Mouse (Mus musculus) urinary bladder, adult 2 months (tissue): ENCODE results near the gene Gm11444. TPM values are rescaled to one million over a fixed set of nuclear protein-coding genes. Genes with fewer than 3 reads are reported as not detected.

ENCODE experiments used
- DNase-seq: peaks from one replicate; pipeline ENCODE4 v3.0.0; 2022; ENCODE audit warnings: low spot score
- polyA plus RNA-seq: library from polyadenylated mRNA; depleted of rRNA; stranded (reverse); fragments of >200 nt; gene quantifications from 2 replicates; pipeline ENCODE4 v1.2.3, GENCODE M21; 2012

Gm11444 gene
- polyA plus RNA-seq, 1 experiment = not detected

DNA sequence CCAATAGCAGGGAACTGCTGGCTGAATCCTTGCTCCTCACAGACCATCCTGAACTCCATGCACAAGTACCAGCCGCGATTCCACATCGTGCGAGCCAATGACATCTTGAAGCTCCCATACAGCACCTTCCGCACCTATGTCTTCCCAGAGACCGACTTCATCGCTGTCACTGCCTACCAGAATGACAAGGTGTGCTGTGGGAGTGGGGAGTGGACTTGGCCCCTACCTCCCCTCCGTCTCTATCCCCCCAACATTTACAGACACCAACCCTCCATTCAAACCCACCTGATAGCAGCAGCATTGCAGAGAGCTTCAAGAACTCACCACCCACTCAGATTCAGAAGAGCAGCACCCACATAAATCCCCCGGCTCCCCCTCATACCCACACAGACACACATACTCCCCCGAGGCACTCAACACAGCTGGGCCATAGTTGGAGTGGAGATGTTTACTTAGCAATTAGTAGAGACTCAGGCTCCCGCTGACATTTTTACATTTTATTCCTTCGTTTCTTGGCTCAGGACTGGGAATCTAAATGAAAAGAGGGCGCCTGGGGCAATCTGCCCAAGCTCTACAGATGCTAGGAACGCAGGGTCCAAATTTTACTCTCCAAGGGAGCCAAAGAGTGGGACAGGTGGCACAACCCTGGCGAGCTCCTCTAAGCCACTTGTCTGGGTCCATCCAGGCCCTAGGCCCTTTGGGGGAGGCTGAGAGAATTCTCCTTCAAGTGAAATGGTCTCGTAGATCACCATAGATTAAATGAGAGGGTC, 14.2 kb downstream of the Gm11444 start:
- peak; percentile 30 for DNase-seq

DNA sequence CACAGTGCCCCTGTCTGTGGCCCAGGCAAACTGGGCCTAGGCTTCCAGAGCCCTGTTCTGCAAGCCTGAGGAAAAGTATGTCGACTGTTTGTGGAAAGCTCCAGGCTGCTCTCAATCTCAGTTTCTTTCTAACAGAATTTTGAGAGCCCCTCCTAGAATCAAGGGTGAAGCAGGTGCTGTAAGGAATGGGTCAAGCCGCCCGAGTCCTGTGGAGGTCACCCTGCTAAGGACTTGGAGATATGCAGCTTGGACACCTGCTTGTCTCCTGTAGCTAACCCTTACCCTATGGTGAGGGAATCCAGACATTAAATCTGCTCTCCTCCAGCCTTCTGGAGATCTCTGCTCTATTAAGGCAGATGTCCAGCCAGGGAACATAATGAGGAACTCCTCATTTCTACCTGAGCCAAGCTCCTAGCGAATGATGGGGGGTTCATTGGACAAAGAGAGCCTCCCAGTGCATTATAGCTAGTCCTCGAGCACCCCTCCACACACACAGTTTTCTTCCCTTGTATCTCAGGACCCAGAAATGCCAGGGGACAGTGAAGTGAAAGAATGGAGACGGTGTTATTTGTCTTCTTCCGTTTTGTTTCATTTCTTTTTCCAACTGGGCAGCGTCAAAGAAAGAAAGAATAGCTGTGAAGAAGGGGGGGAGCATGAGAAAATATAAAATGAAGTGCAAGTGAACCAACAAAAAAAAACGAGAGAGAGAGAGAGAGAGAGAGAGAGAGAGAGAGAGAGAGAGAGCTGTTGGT, 15.0 kb downstream of the Gm11444 start:
- DNase-seq = no peak

DNA sequence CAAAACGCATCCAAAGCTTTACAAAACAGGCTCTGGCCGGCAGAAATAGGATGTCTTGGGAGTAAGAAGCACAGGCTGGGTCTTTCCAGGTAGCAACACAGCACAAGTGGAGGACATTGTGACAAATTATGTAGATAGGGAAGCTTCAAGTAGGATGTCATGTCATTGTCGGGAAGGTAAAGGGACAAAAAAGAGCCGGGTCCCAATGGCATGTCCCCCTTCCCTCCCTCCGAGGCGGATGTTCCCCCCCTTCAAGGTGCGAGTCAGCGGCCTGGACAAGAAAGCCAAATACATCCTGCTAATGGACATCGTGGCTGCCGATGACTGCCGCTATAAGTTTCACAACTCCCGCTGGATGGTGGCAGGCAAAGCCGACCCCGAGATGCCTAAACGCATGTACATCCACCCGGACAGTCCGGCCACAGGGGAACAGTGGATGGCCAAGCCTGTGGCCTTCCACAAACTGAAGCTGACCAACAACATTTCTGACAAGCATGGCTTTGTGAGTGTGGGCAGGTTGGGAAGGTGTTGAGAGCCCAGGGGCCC, 15.7 kb downstream of the Gm11444 start:
- DNase-seq = peak; percentile 37

DNA sequence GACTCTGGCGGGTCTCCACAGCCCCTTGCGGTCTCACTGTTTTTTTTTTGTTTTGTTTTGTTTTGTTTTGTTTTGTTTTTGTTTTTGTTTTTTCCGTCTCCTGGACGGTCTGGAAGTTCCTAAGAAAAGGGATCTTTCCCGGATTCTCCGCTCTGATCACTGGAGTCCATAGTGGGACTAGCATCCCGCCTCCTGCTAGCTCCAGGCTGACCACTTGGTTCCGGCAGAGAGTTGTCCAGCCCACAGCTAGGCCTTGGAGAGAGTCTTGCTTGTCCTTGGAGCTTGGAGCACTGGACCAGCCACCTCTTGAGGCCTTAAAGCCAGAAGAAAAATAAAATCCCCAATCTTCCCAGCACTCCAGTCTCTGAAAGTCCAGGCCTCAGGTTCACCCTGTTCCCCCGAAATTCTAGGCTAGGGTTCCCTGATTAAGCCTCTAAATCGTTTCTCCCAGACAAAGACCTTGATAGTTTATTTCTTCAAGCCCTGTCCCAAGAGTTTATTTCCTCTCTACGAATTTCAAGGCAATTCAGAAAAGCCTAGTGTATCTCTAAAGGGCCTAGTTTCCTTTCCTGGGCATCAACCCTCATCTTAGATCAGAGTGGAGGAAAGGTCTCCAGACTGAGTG, 16.3 kb downstream of the Gm11444 start:
- DNase-seq = peak; percentile 37

DNA sequence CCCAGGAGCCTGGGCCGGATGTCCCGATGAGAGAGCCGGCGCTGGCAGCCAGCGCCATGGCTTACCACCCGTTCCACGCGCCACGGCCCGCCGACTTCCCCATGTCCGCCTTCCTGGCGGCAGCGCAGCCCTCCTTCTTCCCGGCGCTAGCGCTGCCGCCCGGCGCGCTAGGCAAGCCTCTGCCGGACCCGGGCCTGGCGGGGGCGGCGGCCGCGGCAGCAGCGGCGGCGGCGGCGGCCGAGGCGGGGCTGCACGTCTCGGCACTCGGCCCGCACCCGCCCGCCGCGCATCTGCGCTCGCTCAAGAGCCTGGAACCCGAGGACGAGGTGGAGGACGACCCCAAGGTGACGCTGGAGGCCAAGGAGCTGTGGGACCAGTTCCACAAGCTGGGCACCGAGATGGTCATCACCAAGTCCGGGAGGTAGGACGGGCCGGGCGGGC, 17.0 kb downstream of the Gm11444 start:
- DNase-seq = peak; percentile 53

DNA sequence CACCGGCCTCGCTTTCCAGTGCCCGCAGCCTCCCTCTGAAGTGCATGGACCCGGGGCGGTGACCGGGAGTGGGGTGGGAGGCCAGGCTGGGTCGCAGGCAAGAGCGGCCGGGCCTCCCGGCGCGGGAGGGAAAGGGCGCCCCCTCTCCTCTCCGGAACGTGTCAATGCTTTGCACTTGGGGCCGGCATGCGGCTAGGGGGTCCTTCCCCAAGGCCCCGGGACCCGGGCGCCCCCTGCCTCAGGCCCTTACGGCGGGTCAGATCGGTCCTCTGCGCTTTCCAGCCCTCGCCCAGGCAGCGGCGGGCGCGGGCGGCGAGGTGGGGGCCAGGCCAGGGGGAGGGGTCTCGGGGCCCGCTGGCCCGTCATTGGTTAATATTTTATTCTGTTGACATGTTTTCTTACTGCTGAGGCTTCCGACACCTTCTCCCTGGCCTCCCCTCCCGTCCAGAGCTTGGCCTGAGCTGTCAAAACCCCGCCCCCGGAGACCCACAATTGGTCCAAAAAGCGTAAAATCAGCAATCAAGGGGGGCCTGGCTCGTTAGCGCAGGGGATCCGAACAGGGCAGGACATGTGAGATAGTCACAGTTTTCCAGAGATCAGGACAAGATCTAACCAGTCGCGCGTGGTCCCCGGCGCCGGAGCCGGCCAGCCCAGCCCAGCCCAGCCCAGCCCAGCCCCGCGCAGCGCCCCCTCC, 17.8 kb downstream of the Gm11444 start, which contains the start of gene Tbx2:
TSS of gene Tbx2 (plus strand) at position 321 of the 694 bp plus-strand sequence.
- peak; percentile 89 for DNase-seq

DNA sequence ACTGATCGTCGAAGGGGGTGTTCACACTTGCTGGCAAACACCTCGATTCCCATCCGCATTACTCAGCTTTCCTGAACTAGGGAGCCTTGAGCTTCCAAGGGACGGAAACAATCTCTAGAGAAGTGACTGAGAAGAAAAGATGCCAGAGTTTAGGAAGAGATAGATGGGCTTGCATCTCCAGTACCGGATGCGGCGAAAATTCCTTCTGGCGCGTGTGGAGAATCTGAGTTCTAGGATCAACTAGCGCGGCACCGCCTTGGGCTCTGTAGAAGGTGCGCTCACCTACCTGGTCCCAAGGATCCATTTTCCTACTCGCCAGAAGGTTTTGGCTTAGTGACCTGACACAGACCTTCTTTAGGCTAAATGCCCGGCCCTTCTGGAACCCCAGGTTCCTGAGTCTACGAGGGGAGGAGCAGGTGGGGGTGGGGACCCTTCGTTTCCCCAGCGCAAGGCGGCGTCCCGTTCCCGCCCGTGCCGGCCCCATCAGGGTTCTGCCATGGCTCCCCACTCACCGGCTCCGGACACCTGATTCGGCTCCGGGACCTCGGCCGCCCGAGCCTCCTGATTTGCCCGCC, 18.4 kb downstream of the Gm11444 start:
- DNase-seq = no peak

DNA sequence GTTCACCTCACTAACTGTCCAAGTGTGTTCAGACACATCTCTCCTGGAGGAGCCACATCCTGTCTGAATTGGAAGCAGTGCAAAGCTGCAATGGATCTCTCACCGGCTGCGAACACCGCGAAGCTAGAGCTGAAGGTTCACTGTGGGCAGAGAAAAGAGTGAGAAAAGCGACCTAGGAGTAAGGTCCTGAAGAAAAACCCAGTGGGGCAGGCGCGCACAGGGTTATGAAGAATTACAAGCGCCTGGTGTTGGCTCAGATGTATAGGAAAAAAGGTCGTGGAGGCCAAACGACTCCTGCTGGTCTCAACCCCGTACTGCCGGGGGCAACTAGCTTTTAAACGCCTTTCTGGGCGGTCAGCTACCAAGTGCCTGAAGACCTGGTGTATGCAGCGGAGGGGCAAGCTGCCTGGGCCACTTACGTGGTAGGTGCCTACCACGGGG, 19.2 kb downstream of the Gm11444 start:
- no peak for DNase-seq

DNA sequence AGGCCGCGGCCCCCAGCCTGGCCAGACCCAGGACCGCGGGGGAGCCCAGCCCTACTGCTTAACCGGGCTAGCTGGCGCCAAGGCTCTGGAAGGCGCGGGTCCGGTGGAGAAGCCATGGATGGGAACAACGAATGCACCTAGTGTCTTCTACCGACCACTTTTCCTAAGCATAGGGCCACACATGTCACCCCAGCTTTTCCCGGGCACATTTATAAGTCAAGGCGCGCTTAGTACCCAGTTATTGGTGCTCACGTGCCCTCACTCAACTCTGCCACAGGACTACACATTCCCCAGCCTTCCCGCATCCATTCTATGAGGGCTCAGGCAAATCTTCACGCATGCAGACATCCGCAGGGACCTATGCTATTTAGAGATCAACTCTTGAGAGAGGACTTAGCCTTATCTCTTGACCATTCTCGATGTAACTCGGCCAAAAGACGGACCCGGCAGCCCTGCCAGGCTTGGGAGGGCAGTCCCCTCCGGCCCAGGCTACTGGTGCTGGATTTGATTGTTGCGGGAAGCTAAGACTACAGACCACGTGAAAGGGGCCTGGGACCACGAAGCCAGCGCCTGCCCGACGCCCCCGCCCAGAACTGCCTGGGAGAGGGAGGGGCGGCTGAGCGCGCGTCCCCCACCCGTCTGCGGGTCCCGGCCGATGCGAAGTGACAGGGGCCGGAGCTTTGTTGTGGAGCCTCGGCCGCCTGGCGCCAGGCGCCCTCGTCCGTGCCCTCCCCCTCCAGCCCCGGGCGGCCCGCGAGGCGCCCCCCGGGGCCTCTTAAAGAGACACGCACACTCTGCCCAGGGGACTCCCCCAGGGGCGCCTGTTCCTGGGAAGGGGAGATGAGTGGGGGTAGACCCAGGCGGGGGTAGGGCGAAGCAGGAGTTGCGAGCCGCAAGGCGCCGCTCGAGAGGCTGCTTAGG, 20.4 kb downstream of the Gm11444 start:
- no peak for DNase-seq

DNA sequence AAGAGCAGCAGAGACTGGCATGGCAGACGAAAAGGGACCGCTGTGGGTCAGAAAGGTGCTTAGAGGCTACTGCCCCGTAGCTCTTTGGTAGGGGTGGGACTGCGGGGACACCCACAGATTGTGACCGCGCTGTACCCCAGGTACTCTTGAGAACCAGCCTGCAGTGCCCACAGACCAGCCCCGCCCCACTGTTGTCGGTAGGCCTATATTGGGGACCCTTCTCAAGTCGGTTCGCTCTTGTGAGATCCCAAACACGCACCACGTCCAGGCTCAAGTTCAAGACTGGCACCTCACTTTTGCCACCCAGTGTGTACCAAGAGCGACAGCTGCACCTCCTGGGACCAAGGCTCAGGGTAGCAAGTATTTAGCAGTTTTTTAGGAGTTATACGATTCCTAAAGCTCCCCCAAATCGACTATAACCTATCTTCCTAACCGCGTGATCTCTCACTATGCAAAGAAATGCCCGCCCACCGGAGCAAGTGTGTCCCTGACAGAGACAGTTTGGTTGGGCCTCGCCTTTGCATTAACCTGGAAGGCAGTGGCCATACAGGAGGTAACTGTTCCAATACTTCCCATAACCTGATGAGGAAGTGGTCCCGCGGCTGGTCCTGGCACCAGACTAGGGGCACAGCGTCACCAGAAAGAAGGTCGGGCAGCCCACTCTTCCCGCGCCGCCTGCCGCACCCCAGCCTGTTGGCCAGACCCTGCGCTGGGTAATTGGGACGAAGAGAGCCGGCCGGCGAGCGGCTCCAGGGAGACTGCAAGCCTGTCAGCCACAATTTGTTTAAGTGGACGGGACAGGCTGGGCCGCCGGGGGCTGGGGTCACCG, 21.2 kb downstream of the Gm11444 start:
- DNase-seq = no peak

DNA sequence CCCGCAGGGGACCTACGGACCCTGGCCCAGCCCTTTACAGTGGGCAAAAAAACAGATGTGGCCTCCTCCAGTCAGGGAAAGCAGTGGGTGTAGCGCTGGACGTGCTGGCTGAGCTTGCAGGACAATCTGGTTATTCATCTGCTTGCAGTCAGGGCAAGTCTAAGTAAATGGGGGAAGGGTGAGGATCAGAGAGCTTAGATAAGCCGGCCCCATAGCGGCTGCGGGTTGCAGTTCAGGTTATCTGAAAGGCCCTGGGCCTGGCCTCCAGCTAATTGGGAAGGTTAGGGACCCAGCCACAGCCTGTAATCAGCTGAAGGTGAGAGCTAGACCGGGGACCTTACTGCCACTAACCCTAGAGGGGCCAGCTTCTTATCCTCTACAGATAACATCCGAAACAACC, 22.8 kb downstream of the Gm11444 start:
- no peak for DNase-seq

DNA sequence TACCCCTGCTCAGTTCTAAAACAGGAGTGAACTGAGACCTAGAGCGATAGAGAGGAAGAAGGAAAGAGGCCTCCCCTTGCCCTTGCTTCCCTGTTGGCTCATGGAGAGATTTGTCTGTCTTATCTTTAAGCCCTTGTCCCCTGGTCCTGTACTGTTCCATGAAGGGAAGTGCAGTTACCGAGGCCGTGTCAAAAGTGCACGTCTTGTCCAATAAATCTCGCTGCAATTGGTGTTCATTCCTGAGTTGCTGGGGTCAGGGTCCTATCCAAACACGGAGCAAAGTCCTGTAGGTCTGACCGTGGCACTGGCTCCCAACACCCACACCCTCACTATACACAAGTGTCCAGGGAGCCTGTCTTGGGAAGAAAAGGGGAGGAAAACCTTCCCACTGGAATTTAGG, 24.3 kb downstream of the Gm11444 start:
- no peak for DNase-seq

DNA sequence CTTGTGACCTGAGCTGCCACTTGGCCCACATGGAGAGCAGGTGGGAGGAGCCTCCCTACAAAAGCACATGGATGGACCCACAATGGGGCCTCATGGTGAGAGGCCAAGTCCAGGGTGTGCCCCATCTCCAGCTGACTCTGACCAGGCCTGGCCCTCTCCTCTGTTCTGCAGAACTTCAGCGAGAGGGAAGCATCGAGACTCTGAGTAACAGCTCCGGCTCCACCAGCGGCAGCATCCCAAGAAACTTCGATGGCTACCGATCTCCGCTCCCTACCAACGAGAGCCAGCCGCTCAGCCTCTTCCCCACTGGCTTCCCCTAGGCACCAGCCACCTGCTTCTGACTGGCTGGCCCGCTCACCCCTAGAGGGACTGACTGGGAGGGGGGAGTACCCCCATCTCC, 25.1 kb downstream of the Gm11444 start:
- no peak for DNase-seq

DNA sequence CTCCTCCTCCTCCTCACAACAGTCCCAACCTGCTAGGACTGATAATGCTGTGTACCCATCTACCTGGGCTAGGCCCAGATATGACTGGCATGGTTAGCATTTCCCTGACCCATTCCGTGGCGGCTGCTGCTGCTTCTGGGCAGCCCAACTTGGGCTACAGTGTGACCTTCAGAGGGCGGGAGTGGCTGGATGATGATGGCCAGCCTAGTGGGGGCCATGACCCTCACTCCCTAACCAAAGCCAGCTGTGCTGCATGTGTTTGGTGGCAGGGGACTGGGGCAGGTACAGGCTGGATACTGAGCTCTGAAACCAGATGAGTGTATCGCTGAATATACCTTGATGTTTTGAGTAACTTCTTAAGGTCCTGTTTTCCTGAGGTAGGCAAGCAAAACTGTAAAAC, 26.3 kb downstream of the Gm11444 start:
- no peak for DNase-seq

DNA sequence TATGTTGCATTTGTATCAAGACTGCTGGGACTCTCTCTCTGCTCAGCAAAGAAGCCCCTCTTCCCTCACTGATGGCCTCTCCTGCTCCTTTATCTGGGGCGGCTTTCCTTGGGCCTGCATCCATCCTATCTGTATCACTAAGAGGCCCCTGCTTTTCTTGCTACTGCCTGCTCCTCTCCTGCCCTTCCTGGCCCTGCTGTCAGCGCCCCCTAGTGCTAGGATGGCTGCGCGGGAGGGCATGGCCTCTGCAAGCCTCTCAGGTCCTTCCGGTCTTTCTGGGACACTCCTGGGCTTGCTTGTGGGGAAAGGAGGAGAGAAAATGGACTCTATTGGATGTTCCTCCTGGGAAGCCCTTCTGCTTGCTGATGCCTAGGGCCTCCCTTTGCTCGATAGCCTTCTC, 27.0 kb downstream of the Gm11444 start:
- peak; percentile 83 for DNase-seq

DNA sequence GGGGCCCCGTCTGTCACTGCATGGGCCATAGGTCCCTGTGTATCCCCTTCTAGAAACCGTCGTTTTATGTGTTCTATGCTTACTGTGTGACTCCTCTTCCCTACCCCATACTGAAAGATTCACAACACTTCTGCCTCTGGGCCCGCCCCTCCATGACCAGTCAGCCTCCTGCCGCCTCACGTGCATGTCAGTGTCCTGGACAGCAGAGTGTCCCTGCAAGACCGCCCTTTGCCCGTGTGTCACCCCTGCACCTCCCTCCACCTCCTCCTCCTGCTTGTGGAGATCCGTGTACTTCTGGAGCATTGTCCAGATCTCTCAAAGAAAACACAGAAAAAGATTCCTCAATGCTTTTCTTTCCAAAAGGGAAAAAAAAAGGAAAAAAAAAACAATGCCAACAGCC, 28.5 kb downstream of the Gm11444 start:
- DNase-seq = no peak

DNA sequence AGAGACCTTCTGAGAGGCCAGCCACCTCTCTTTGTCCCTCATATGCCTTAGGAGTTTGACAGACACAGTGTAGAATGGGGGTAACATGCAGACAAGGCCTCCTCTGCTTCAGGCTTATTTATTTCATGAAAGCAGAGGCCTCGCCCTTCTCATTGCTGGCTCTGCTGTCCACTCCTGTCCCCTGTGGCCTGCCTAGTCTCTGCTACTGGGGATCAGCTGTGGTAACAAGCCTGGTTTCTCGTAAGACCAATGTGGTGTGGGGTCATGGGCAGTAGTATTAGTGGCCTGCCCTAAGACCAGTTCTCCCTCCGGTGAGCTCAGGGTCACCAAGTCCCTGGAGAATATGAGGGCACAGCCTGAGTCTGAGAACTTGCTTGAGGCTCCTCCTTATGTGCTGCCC, 29.2 kb downstream of the Gm11444 start:
- DNase-seq = no peak

DNA sequence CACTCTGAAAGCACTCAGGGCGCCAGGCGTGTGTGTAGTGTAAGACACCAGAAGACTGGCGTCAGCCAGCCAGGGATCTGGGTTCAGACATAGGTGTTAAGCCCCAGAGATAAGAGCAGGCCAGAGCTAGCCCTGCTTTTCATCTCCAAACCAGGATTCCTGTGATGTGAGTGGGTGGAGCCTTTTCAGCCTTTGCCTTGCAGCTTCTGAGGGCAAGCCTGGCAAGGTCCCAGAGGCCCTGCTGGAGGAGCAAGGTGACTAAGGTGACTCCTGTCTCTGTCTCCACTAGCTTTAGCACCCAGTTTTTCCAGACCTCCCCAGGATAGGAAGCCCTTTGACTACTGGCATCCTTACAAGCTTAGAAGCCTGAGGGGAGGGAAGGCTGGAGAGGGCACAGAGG, 31.7 kb downstream of the Gm11444 start:
- DNase-seq = no peak

DNA sequence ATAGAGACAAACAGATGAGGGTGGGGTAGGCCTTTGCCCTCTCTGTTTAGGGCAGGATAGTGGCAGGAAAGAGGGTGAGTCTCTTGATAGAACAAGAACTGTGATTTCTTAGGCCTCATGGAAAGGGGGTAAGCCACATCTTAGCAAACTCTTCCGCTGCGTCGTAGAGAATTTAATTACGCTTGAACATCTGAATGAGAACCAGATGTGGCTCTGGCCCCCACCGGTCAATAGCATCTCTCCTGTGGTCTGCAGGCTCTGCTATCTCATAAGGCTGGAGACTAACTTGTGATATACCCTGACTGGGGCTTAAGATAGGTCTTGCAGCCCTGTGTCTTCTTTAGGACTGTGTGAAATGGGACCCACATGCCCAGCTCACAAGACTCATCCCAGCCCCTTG, 33.7 kb downstream of the Gm11444 start:
- DNase-seq = no peak
